Mouse (Mus musculus) heart, adult 9 months (tissue): ENCODE measurements at regions not wholly inside any gene's neighbourhood (a gene's known extent, or its start where the extent isn't known, plus 50 kb on each side); places are given as distances from the start of the nearest gene placed in this dataset.

ENCODE experiments used
- DNase-seq, 2 experiments: peaks; one replicate each; pipeline ENCODE4 v3.0.0; 2022; ENCODE audit warnings: low spot score in 2 of 2

DNA sequence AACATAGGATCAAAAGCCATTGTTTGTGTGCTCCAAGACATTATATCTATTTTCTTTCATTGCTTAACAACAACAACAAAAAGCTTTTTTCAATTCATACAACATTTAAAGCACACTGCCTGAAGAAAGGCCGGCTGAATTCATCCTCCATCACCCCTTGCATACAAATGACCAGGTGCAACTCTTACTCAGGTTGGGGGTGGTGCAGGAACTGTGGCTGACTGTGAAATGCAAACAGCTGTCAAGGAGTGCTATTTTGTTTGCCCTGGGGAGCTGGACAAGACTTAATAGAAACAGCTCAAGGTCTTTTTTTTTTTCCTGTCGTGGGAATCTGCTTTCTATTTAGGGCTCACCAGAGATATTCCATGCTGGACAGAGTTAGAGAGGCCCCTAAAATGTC lies 406.6 kb upstream of the Cldn34d start:
- no peak for DNase-seq

- no peak for DNase-seq
Observed at GRCm38 (mm10) chrX:77013890-77014289, 411.2 kb upstream of the Cldn34d start.

GRCm38 (mm10) chrX:77050401-77051381 lies 448.0 kb upstream of the Cldn34d start:
- no peak for DNase-seq

DNA sequence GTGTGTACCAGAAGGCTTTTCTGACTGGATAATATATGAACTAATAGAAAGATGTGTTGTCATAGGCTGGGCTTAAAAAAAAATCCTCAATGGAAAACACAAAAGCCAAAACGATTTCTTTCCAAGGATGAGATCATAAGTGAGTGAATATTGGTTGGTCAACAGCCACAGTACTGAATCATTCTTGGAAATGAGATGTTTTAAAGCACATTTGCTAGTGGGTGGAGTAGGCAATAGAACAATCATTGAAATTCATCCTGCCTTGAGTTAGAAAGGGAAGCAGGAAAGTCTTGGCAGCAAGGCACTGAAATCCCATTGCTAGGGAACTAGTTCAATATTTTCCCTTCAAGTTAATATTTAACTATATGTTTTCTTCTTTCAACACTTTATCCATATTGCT lies 449.3 kb upstream of the Cldn34d start:
- DNase-seq = peak; percentile 6 to 12

DNA sequence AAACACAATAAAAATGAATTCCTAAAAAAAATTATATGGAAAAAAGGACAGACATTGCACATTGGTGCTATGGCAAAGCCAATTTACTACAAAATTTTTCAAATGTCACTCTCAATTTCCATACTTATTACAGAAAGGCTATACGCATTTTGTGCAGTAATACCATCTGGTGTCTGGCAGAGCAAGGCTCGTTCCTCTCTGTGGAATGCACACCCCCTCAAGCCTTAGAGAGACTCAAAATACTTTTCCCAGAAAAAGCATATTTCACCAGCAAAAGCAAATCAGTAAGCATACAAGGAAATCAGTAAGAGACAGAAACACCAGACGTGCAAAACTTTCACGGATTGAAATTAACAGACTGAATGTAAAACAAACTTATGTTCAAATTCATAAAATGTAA lies 431.0 kb upstream of the Tbl1x start:
- DNase-seq = no peak

- no peak for DNase-seq
Observed at GRCm38 (mm10) chrX:77082716-77083115, 428.1 kb upstream of the Tbl1x start.

DNA sequence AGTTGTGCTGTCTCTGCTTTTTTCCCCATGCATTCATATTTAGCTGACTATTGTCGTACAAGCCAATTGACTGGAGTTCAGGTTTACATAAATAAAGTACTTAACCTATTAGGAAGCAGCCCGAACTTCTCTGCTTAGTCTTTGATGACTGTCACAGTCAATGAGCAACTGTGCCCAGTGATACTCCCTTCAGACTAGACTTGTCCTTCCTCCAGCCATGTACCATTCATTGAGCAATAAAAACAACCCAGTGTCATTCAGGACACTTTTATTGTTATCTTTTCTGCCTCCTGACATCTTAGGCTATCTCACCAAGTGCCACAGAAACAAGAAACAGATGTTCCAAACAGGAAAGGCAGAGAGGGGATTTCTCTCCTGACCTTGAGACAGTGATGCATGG lies 389.1 kb upstream of the Tbl1x start:
- DNase-seq = no peak
